Mouse (Mus musculus): ENCODE measurements around the gene Ptk7. TPM values are rescaled to one million over a fixed set of nuclear protein-coding genes. Genes with fewer than 3 reads are reported as not detected.

Gene Ptk7
- total RNA-seq, 2 experiments from 2014 or later, result 19.6 to 21.4 TPM

- peak; percentile 59 for DNase-seq
Observed at GRCm38 (mm10) chr17:46556584-46556945, 72.7 kb downstream of the Ptk7 start.

GRCm38 (mm10) chr17:46555673-46556583 is 73.4 kb downstream of the Ptk7 start, which contains the start of gene Srf:
TSS of gene Srf (minus strand) at chr17:46556175.
- DNase-seq, result peak; percentile 97

- DNase-seq, result peak; percentile 47
Observed at GRCm38 (mm10) chr17:46554977-46555672, 74.2 kb downstream of the Ptk7 start.

- peak; percentile 65 for DNase-seq
Observed at GRCm38 (mm10) chr17:46554646-46554976, 74.7 kb downstream of the Ptk7 start.

- DNase-seq, result no peak
Observed at GRCm38 (mm10) chr17:46553926-46554325, 75.4 kb downstream of the Ptk7 start.

- no peak for DNase-seq
Observed at GRCm38 (mm10) chr17:46553469-46553868, 75.8 kb downstream of the Ptk7 start.

- peak; percentile 92 for DNase-seq
Observed at GRCm38 (mm10) chr17:46552841-46553423, 76.4 kb downstream of the Ptk7 start.

GRCm38 (mm10) chr17:46552151-46552550 is 77.2 kb downstream of the Ptk7 start:
- no peak for DNase-seq

GRCm38 (mm10) chr17:46551369-46551768 is 77.9 kb downstream of the Ptk7 start:
- DNase-seq, result no peak

GRCm38 (mm10) chr17:46550904-46551303 is 78.4 kb downstream of the Ptk7 start:
- no peak for DNase-seq

GRCm38 (mm10) chr17:46549642-46550041 is 79.7 kb downstream of the Ptk7 start:
- no peak for DNase-seq

- DNase-seq, result peak; percentile 62
Observed at GRCm38 (mm10) chr17:46549193-46549592, 80.1 kb downstream of the Ptk7 start.

- no peak for DNase-seq
Observed at GRCm38 (mm10) chr17:46548741-46549140, 80.6 kb downstream of the Ptk7 start.

GRCm38 (mm10) chr17:46547923-46548322 is 81.4 kb downstream of the Ptk7 start:
- DNase-seq, result no peak

- no peak for DNase-seq
Observed at GRCm38 (mm10) chr17:46546995-46547394, 82.3 kb downstream of the Ptk7 start.

GRCm38 (mm10) chr17:46546591-46546990 is 82.7 kb downstream of the Ptk7 start:
- DNase-seq, result no peak

- peak; percentile 88 for DNase-seq
Observed at GRCm38 (mm10) chr17:46545813-46546564, 83.3 kb downstream of the Ptk7 start, which contains the start of gene Cul9. TSS of gene Cul9 (minus strand) at chr17:46546388.

GRCm38 (mm10) chr17:46543661-46544060 is 85.6 kb downstream of the Ptk7 start:
- DNase-seq, result no peak

GRCm38 (mm10) chr17:46525579-46526307 is 103.6 kb downstream of the Ptk7 start:
- DNase-seq, result peak; percentile 85

GRCm38 (mm10) chr17:46525065-46525464 is 104.2 kb downstream of the Ptk7 start:
- DNase-seq, result no peak

GRCm38 (mm10) chr17:46521963-46522668 is 107.2 kb downstream of the Ptk7 start:
- DNase-seq, result no peak

All from adrenal gland, postnatal 10 days (tissue).